Mouse (Mus musculus) layer of hippocampus, postnatal 25 days (tissue): ENCODE data around the gene Pakap. TPM values are rescaled to one million over a fixed set of nuclear protein-coding genes. Genes with fewer than 3 reads are reported as not detected.

ENCODE experiments used
- DNase-seq, 2 experiments: peaks; one replicate each; pipeline ENCODE4 v3.0.0; 2022; ENCODE audit warnings: mixed read lengths in 2 of 2, low spot score in 1 of 2; ENCODE audit errors: extremely low spot score in 1 of 2
- total RNA-seq, 2 experiments: library from RNA; stranded (reverse); gene quantifications; 2 replicates each; pipeline ENCODE4 v1.2.3; 2021

The Pakap gene
- total RNA-seq, 2 experiments from 2014 or later: 23.4 to 28.3 TPM

DNA sequence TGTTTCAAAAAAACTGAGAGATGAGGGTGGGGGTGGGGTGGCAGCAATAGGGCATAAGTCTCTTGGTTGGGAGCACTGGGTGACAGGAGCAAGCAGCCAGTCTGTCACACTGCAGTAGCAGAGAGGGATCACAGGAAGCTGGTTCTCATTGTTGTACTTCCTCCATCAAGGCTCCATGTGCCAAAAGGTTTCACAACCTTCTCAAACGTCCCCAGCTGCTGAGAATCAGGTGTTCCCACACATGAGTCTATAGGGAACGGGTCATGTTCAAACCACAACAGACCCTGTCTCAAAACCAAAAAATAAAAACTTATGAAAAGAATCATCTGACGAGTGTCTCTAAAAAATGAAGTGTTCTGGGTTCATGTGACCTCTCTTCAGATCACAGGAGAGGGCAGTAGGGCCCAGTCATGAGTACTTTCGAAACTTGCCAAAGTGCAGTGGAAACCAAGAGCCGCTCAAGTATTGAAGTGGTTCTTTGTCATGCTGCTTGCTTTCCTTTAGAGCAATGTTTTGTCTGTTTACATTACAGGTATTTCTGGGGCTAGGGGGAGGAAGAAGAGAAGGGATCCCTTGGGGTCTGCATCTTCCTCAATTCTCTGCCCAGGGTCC, 362.7 kb downstream of the Pakap start:
- no peak for DNase-seq

DNA sequence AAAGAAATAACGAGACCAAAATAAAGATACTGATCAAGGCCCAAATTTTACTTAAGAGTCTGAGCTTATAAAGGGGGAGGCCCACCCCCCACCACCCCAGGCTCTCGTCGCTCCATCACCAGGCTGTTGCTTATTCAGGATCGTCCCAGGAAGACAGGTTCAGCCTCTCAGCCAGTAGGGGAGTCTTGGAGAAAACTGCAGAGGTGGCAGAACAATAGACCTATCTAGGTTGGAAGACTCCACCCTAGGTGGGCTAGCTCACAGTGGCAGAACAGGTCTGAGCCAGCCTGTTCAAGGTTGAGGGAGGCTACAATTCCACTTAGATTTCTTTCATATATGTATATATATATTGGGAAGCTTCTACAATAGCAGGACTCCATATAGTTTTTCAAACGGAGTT, 366.2 kb downstream of the Pakap start:
- no peak for DNase-seq

DNA sequence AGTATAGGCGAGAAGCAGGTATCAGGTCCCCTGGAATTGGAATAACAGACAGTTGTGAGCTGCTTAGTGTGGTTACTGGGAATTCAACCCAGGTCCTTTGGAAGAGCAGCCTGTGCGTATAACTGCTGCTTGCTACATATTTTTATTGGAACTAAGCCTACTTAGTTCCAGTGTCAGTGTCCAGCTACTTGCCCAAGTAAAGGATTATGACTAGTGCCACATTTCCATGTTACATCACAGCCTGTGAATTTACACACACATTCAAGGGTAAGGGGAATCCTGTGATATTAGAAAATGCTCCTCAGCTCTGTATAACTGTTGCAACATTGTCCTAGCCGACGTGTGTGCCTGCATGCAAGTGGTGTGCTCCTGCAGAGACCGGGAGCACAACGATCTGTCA, 369.3 kb downstream of the Pakap start:
- DNase-seq: no peak

DNA sequence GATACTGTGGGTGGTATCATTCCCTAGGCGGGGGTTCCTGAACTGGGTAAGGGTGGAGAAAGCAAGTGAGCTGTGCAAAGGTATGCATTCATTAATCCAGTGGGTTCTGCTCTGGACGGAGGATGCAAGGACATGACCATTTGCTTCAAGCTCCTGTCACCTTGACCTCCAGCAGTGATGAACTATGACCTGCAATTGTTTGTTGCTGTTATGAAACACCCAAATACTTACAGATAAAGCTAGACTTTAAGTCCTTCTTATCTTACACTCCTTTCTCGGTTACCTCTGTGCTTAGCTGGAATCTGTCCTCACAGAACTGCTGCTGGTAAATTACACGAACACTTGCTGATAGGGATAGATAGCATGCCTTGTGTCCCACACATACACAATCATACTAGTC, 372.7 kb downstream of the Pakap start:
- no peak for DNase-seq

DNA sequence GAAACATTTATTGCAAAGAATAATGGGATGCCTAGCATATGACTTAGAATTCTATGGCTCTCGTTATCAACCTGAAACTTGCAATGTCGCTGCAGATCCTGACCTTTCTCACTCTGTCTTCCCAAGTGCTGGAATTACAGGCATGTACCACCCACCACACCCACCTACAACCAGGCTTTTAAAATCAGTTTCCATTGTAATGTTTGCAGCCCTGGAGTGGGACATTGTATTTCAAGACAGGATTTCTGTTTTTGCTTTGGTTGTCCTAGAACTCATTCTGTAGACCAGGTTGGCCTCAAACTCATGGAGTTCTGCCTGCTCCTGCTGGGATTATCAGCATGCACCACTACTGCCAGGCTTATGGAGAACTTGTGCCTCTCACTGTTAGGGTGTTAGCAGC, 374.9 kb downstream of the Pakap start:
- no peak for DNase-seq

Other genes starting within 250 kb of the Pakap start
- gene Palm2, start 133.9 kb upstream of the Pakap start, total RNA-seq: 10 to 100 TPM; 43.4 to 46.0 TPM
- gene Akap2, start 149.5 kb downstream of the Pakap start, total RNA-seq: 10 to 100 TPM; 42.3 to 42.5 TPM